Mouse (Mus musculus): Measurements from ENCODE around the gene Angptl4. TPM values are rescaled to one million over a fixed set of nuclear protein-coding genes. Genes with fewer than 3 reads are reported as not detected.

The Angptl4 gene
- polyA plus RNA-seq, 1 experiment: 212 TPM

GRCm38 (mm10) chr17:33816612-33817011, 35.0 kb upstream of the Angptl4 start:
- Histone ChIP-seq H3K79me3 (ENCODE audit: low read depth) (no peaks in the 10 kb centered on the region), H3K4me3 (ENCODE audit: insufficient read depth, poor library complexity, severe bottlenecking) (no peak overlapping the region), H3K36me3 (ENCODE audit: control insufficient read depth, insufficient read depth) (peaks cover 36% of the 10 kb centered on the region), H3ac (ENCODE audit: control insufficient read depth, insufficient read length, low read depth) (no peak overlapping the region), H3K79me2 (ENCODE audit: control insufficient read depth, insufficient read depth) (peaks cover 14% of the 10 kb centered on the region), H3K27me3 (ENCODE audit: control insufficient read depth, insufficient read depth, insufficient read length) (no peaks in the 10 kb centered on the region)
- TF ChIP-seq USF1 (IDR thresholded peaks at IDR 0.05; ENCODE audit: low read depth) (no peak), FOSL1 (IDR thresholded peaks at IDR 0.05; ENCODE audit: insufficient read depth, low read length, poor library complexity, severe bottlenecking) (no peak), CEBPB (IDR thresholded peaks at IDR 0.05; ENCODE audit: low read depth) (no peak), MYOD1 (IDR thresholded peaks at IDR 0.05; ENCODE audit: control insufficient read depth, insufficient read length, low read depth) (no peak), CTCF (IDR thresholded peaks at IDR 0.05; ENCODE audit: control insufficient read depth, insufficient read depth, insufficient read length) (no peak), MAX (IDR thresholded peaks at IDR 0.05) (no peak), MYOG (IDR thresholded peaks at IDR 0.05; ENCODE audit: control insufficient read depth, extremely low read depth, insufficient read length) (no peak)

- Histone ChIP-seq H3K36me3 (ENCODE audit: control insufficient read depth, insufficient read depth) (peaks cover 24% of the 10 kb centered on the region), H3K4me3 (ENCODE audit: insufficient read depth, poor library complexity, severe bottlenecking) (no peak overlapping the region), H3ac (ENCODE audit: control insufficient read depth, insufficient read length, low read depth) (no peak overlapping the region), H3K27me3 (ENCODE audit: control insufficient read depth, insufficient read depth, insufficient read length) (no peaks in the 10 kb centered on the region), H3K79me3 (ENCODE audit: low read depth) (no peaks in the 10 kb centered on the region), H3K79me2 (ENCODE audit: control insufficient read depth, insufficient read depth) (peaks cover 9% of the 10 kb centered on the region)
- TF ChIP-seq CTCF (IDR thresholded peaks at IDR 0.05; ENCODE audit: control insufficient read depth, insufficient read depth, insufficient read length) (no peak), MAX (IDR thresholded peaks at IDR 0.05) (no peak), USF1 (IDR thresholded peaks at IDR 0.05; ENCODE audit: low read depth) (no peak), MYOG (IDR thresholded peaks at IDR 0.05; ENCODE audit: control insufficient read depth, extremely low read depth, insufficient read length) (no peak), FOSL1 (IDR thresholded peaks at IDR 0.05; ENCODE audit: insufficient read depth, low read length, poor library complexity, severe bottlenecking) (no peak), CEBPB (IDR thresholded peaks at IDR 0.05; ENCODE audit: low read depth) (no peak), MYOD1 (IDR thresholded peaks at IDR 0.05; ENCODE audit: control insufficient read depth, insufficient read length, low read depth) (no peak)
Observed at GRCm38 (mm10) chr17:33815399-33815798, 33.8 kb upstream of the Angptl4 start.

GRCm38 (mm10) chr17:33812990-33813389, 31.4 kb upstream of the Angptl4 start:
- TF ChIP-seq CEBPB (IDR thresholded peaks at IDR 0.05; ENCODE audit: low read depth) (no peak), USF1 (IDR thresholded peaks at IDR 0.05; ENCODE audit: low read depth) (no peak), MAX (IDR thresholded peaks at IDR 0.05) (no peak), CTCF (IDR thresholded peaks at IDR 0.05; ENCODE audit: control insufficient read depth, insufficient read depth, insufficient read length) (no peak), MYOD1 (IDR thresholded peaks at IDR 0.05; ENCODE audit: control insufficient read depth, insufficient read length, low read depth) (no peak), FOSL1 (IDR thresholded peaks at IDR 0.05; ENCODE audit: insufficient read depth, low read length, poor library complexity, severe bottlenecking) (no peak), MYOG (IDR thresholded peaks at IDR 0.05; ENCODE audit: control insufficient read depth, extremely low read depth, insufficient read length) (no peak)
- H3K79me3 ChIP-seq (ENCODE audit: low read depth): no peaks in the 10 kb centered on the region
- no peak overlapping the region for H3K4me3 ChIP-seq (ENCODE audit: insufficient read depth, poor library complexity, severe bottlenecking)
- H3K36me3 ChIP-seq (ENCODE audit: control insufficient read depth, insufficient read depth): peaks cover under 1% of the 10 kb centered on the region
- H3K27me3 ChIP-seq (ENCODE audit: control insufficient read depth, insufficient read depth, insufficient read length): no peaks in the 10 kb centered on the region
- no peaks in the 10 kb centered on the region for H3K79me2 ChIP-seq (ENCODE audit: control insufficient read depth, insufficient read depth)
- H3ac ChIP-seq (ENCODE audit: control insufficient read depth, insufficient read length, low read depth): no peak overlapping the region

GRCm38 (mm10) chr17:33812475-33812874, 30.8 kb upstream of the Angptl4 start:
- Histone ChIP-seq H3ac (ENCODE audit: control insufficient read depth, insufficient read length, low read depth) (no peak overlapping the region), H3K79me3 (ENCODE audit: low read depth) (no peaks in the 10 kb centered on the region), H3K27me3 (ENCODE audit: control insufficient read depth, insufficient read depth, insufficient read length) (no peaks in the 10 kb centered on the region), H3K36me3 (ENCODE audit: control insufficient read depth, insufficient read depth) (no peaks in the 10 kb centered on the region), H3K79me2 (ENCODE audit: control insufficient read depth, insufficient read depth) (no peaks in the 10 kb centered on the region), H3K4me3 (ENCODE audit: insufficient read depth, poor library complexity, severe bottlenecking) (no peak overlapping the region)
- TF ChIP-seq CEBPB (IDR thresholded peaks at IDR 0.05; ENCODE audit: low read depth): no peak
- TF ChIP-seq CTCF (IDR thresholded peaks at IDR 0.05; ENCODE audit: control insufficient read depth, insufficient read depth, insufficient read length): no peak
- TF ChIP-seq USF1 (IDR thresholded peaks at IDR 0.05; ENCODE audit: low read depth): peak; percentile 86
- TF ChIP-seq MYOD1 (IDR thresholded peaks at IDR 0.05; ENCODE audit: control insufficient read depth, insufficient read length, low read depth): peak; percentile 89

GRCm38 (mm10) chr17:33811142-33811516, 29.5 kb upstream of the Angptl4 start:
- TF ChIP-seq CEBPB (IDR thresholded peaks at IDR 0.05; ENCODE audit: low read depth): no peak
- no peak for TF ChIP-seq MYOG (IDR thresholded peaks at IDR 0.05; ENCODE audit: control insufficient read depth, extremely low read depth, insufficient read length)
- TF ChIP-seq FOSL1 (IDR thresholded peaks at IDR 0.05; ENCODE audit: insufficient read depth, low read length, poor library complexity, severe bottlenecking): no peak
- no peak for TF ChIP-seq USF1 (IDR thresholded peaks at IDR 0.05; ENCODE audit: low read depth)
- no peak for TF ChIP-seq MYOD1 (IDR thresholded peaks at IDR 0.05; ENCODE audit: control insufficient read depth, insufficient read length, low read depth)
- TF ChIP-seq CTCF (IDR thresholded peaks at IDR 0.05; ENCODE audit: control insufficient read depth, insufficient read depth, insufficient read length): no peak
- no peak for TF ChIP-seq MAX (IDR thresholded peaks at IDR 0.05)
- Histone ChIP-seq H3ac (ENCODE audit: control insufficient read depth, insufficient read length, low read depth) (no peak overlapping the region), H3K4me3 (ENCODE audit: insufficient read depth, poor library complexity, severe bottlenecking) (no peak overlapping the region), H3K36me3 (ENCODE audit: control insufficient read depth, insufficient read depth) (no peaks in the 10 kb centered on the region), H3K79me3 (ENCODE audit: low read depth) (no peaks in the 10 kb centered on the region), H3K79me2 (ENCODE audit: control insufficient read depth, insufficient read depth) (no peaks in the 10 kb centered on the region), H3K27me3 (ENCODE audit: control insufficient read depth, insufficient read depth, insufficient read length) (no peaks in the 10 kb centered on the region)
